Mouse (Mus musculus) neutrophil, adult 59 days (primary cell): ENCODE results near the gene Ina. TPM values are rescaled to one million over a fixed set of nuclear protein-coding genes. Genes with fewer than 3 reads are reported as not detected.

ENCODE experiments used
- total RNA-seq, 2 experiments: library from RNA; stranded (reverse); gene quantifications; 1 replicate in 1 of 2; 2 replicates in 1 of 2; pipeline ENCODE4 v1.2.4; 2023

The Ina gene
- total RNA-seq: not detected

DNA sequence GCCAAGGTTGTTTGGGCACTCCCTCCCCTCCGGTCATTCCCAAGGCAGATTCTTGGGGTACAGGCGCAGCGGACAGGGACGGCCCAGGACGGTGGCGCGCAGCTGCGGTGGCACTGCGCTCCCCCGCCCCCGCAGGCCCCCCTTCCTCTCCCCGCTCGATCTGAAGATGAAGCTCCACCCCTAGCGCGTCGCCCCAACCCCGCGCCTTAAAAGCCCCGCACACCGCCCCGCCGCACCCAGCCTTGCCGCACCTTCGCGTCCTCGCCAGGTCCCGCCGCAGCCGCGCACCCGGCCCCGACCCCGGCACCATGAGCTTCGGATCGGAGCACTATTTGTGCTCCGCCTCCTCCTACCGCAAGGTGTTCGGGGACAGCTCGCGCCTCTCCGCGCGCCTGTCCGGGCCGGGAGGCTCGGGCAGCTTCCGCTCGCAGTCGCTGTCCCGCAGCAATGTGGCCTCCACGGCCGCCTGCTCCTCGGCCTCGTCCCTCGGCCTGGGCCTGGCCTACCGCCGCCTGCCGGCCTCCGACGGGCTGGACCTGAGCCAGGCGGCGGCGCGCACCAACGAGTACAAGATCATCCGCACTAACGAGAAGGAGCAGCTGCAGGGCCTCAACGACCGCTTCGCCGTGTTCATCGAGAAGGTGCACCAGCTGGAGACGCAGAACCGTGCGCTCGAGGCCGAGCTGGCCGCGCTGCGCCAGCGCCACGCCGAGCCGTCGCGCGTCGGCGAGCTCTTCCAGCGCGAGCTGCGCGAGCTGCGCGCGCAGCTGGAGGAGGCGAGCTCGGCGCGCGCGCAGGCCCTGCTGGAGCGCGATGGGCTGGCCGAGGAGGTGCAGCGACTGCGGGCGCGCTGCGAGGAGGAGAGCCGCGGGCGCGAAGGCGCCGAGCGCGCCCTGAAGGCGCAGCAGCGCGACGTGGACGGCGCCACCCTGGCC is at the start of gene Ina, which contains the start of gene Nt5c2:
TSS of gene Ina (plus strand) at position 252 of the 935 bp plus-strand sequence.
TSS of gene Nt5c2 (minus strand) at position 707 of the 935 bp plus-strand sequence.

DNA sequence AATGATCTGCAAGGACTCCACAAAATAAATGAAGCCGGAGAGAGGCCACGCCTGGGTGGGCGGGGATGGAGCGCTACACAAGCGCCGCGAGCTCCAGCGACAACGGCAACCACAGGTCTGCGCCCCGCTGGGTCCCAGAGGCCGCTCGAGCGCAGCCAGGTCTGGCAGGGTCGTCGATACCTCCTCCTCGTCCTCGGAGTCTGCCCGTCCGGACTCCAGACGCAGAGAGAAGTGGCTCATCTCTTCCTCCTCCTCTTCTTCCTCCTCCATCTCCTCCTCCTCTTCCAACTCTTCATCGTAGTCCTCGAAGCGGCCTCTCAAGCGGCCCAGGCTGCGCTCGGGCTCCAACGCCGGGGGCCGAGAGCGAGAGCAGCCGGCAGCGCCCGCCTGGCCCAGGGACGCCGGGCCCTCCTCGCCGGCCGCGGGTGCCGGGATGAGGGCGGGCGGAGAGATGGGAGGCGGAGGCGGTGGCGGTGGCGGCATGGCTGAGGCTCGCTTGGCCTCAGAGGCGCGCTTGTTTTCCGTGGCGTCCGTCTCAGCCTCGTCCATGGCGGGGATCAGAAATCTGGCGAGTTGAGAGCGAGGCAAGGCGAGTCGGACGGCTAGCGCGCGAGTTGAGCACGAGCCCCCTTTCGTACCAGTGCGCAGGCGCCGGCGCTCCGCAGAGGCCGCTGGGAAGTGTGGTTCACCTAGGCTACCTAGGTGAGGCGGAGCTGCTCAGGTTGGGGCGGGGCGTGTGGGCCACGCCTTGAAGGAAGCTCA is 36.0 kb downstream of the Ina start, which contains the start of gene Pcgf6:
TSS of gene Pcgf6 (minus strand) at position 636 of the 762 bp plus-strand sequence.

DNA sequence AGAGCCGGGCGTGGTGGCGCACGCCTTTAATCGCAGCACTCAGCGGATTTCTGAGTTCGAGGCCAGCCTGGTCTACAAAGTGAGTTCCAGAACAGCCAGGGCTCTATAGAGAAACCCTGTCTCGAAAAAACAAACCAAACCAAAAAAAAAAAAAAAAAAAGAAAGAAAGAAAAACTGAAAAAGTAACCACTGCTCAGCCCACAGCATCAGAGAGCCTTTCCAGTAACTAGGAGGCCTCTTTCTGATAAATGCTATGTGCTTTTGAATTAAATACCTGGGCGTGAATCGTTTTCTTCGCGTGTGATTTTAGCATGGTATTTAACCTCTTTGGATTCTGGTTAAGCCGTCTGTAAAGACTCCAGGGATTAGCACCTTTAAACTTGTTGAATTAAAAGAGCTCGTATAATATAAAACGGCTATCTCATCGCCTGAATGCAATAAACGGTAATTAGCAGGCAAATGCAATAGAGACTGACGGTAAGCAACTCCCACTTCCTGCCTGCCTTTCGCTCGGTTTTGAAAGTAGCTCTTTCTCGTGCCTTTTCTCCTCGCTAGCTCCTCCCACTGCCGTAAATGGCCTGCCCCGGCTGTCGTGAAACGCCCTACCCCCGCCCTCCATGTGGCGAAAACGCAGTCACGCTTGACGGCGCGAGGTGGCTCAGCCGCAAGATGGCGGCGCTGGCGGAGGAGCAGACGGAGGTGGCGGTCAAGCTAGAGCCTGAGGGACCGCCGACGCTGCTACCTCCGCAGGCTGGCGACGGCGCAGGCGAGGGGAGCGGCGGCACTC is 52.8 kb downstream of the Ina start, which contains the start of gene Taf5:
TSS of gene Taf5 (plus strand) at position 651 of the 787 bp plus-strand sequence.

Other genes with a start within 250 kb of the Ina start
- 10 to 100 TPM; 86.5 to 89.7 TPM for gene Nt5c2, start 455 bp downstream of the Ina start, total RNA-seq
- 1 to 10 TPM; 1.6 to 1.7 TPM for gene Pcgf6, start 36.2 kb downstream of the Ina start, total RNA-seq
- 1 to 10 TPM; 7.9 to 9.5 TPM for gene Taf5, start 53.0 kb downstream of the Ina start, total RNA-seq
- gene Usmg5, start 75.9 kb downstream of the Ina start, total RNA-seq: 100 to 1,000 TPM; 144 to 162 TPM
- gene Pdcd11, start 76.1 kb downstream of the Ina start, total RNA-seq: 1 to 10 TPM; 7.8 to 9.2 TPM
- 10 to 100 TPM in 1 of 2 experiments, 1 to 10 TPM in 1; 9.1 to 13.5 TPM for gene Calhm2, start 123.6 kb downstream of the Ina start, total RNA-seq
- gene Calhm1, start 129.6 kb downstream of the Ina start, total RNA-seq: not detected
- gene Calhm3, start 143.1 kb downstream of the Ina start, total RNA-seq: not detected
- gene Neurl1a, start 164.1 kb downstream of the Ina start, total RNA-seq: under 1 TPM in 1 of 2 experiments, not detected in 1; 0.11 TPM